Mouse (Mus musculus) hindbrain, postnatal 0 days (tissue): ENCODE measurements around the gene Fat3. TPM values are rescaled to one million over a fixed set of nuclear protein-coding genes. Genes with fewer than 3 reads are reported as not detected.

ENCODE experiments used
- ATAC-seq: fragments of 200-750 bp; cut with Nextera tagmentation; 2 replicates; pipeline ENCODE4 v1.8.0; 2017; ENCODE audit warnings: mild to moderate bottlenecking, moderate TSS enrichment, moderate library complexity
- DNase-seq: peaks from one replicate; pipeline ENCODE4 v3.0.0-alpha.2; 2015; ENCODE audit warnings: low spot score
- H3K27ac ChIP-seq: fragments of 300-500 bp; sonication (generic); 2 replicates; pipeline ENCODE4 v1.5.1; 2014; ENCODE audit warnings: mild to moderate bottlenecking
- H3K27me3 ChIP-seq: fragments of 300-500 bp; sonication (generic); 2 replicates; pipeline ENCODE4 v1.6.1; 2014; ENCODE audit warnings: low read length, mixed read lengths; ENCODE audit not compliant: insufficient read depth
- H3K36me3 ChIP-seq: fragments of 300-500 bp; sonication (generic); 2 replicates; pipeline ENCODE4 v1.6.1; 2014; ENCODE audit warnings: low read length, mixed read lengths; ENCODE audit not compliant: insufficient read depth
- H3K4me1 ChIP-seq: fragments of 300-500 bp; sonication (generic); 2 replicates; pipeline ENCODE4 v1.6.1; 2014; ENCODE audit warnings: antibody characterized with exemption, low read length, mixed read lengths; ENCODE audit not compliant: insufficient read depth
- H3K4me2 ChIP-seq: fragments of 300-500 bp; sonication (generic); 2 replicates; pipeline ENCODE4 v1.6.1; 2014; ENCODE audit warnings: low read depth, mild to moderate bottlenecking, low read length, moderate library complexity, mixed read lengths
- H3K4me3 ChIP-seq: fragments of 300-500 bp; sonication (generic); 2 replicates; pipeline ENCODE4 v1.5.1; 2014; ENCODE audit warnings: low read length
- H3K9ac ChIP-seq: fragments of 300-500 bp; sonication (generic); replicated peaks from 2 replicates; pipeline ENCODE4 v1.6.1; 2014; ENCODE audit warnings: mild to moderate bottlenecking, low read length, moderate library complexity, mixed read lengths
- H3K9me3 ChIP-seq: fragments of 300-500 bp; sonication (generic); 2 replicates; pipeline ENCODE4 v1.6.1; 2016; ENCODE audit warnings: low read length, mixed read lengths
- CTCF ChIP-seq: IDR thresholded peaks from 2 replicates; pipeline ENCODE4 v1.5.1; 2016; ENCODE audit warnings: antibody characterized with exemption, control low read depth, low read depth
- WGBS: fragments of 180-500 bp; shearing (Covaris S2); extraction: QIAGEN DNeasy Blood & Tissue Kit; methylation state at CpG from one replicate; pipeline ENCODE4 v1.1.7; 2014; 5-methylcytosine and 5-hydroxymethylcytosine counted together
- polyA plus RNA-seq: library from polyadenylated mRNA; unstranded; fragments of >200 nt; fragmentation: Nextera tagmentation; extraction: Ambion mirVana; gene quantifications from 2 replicates; pipeline ENCODE4 v1.2.1, GENCODE M21; 2015
- total RNA-seq: library from RNA; depleted of rRNA; stranded (reverse); fragments of >200 nt; gene quantifications from 2 replicates; pipeline ENCODE4 v1.2.3, GENCODE M21; 2014

Fat3 gene
- total and polyA plus RNA-seq, 2 experiments from 2014 or later = 4.7 to 36.4 TPM

DNA sequence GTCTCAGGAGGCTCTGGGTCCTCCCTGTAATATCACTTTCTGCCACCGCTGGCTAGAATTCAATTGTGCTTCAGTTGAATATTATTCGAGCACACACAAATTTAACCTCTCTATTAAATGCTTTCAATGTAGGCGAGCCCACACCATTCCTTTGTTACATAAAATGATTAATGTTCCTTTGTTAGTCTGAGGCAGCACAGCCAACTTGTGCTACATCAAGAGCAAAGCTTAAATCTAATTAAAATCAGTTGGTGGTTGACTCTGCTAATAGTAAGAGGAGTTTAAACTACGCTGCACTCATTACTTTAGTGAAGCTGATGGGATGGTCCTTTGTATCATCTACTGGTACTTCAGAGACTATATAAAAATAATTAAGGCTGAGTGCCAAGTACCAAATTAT lies 506.9 kb downstream of the Fat3 start:
- H3K27me3 ChIP-seq = no peaks in the 10 kb centered on the region
- H3K4me2 ChIP-seq = no peak overlapping the region
- H3K4me1 ChIP-seq = no peaks in the 10 kb centered on the region
- WGBS = 51% methylated on average over 4 of the region's 4 CpGs
- no peak for TF ChIP-seq CTCF
- DNase-seq = peak; percentile 11
- peaks cover 6% of the 10 kb centered on the region for H3K36me3 ChIP-seq
- no peak overlapping the region for H3K27ac ChIP-seq
- no peaks in the 10 kb centered on the region for H3K9me3 ChIP-seq
- 0 out of 2 replicates have a peak, but pooled peaks have one; percentile 12 for ATAC-seq
- H3K9ac ChIP-seq = no peak overlapping the region
- no peak overlapping the region for H3K4me3 ChIP-seq

- H3K9ac ChIP-seq = no peak overlapping the region
- no peak for TF ChIP-seq CTCF
- no peak overlapping the region for H3K4me3 ChIP-seq
- peak; percentile 18 for DNase-seq
- ATAC-seq = no peak
- H3K27me3 ChIP-seq = no peaks in the 10 kb centered on the region
- H3K27ac ChIP-seq = no peak overlapping the region
- H3K9me3 ChIP-seq = no peaks in the 10 kb centered on the region
- 47% methylated on average over 7 of the region's 7 CpGs for WGBS
- H3K4me2 ChIP-seq = no peak overlapping the region
- no peaks in the 10 kb centered on the region for H3K4me1 ChIP-seq
- H3K36me3 ChIP-seq = no peaks in the 10 kb centered on the region; the same call in 1 of the 2 replicates
Observed at GRCm38 (mm10) chr9:15992158-15992846, 508.8 kb downstream of the Fat3 start.

DNA sequence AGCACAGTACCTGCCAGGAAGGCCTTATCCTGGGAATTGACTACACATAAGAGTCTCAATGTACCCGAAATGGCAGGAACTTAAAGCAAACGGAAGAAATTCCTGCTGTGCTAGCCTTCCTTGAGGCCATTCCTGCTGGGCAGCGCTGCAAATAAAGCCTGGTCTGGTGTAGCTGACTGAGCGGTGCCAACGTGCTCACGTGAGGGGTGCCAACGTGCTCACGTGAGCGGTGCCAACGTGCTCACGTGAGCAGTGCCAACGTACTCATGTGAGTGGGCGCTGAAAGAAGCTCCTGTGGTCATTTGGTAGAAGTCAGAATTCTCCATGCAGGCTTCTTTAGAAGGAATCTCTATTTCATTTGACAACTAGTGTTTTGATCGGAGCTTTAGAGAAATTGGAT lies 522.8 kb downstream of the Fat3 start:
- DNase-seq (peak; percentile 30), ATAC-seq (peak; percentile 75)
- Histone ChIP-seq H3K27ac (no peak overlapping the region), H3K9me3 (no peaks in the 10 kb centered on the region), H3K4me1 (no peaks in the 10 kb centered on the region), H3K4me3 (no peak overlapping the region), H3K27me3 (no peaks in the 10 kb centered on the region), H3K4me2 (peak overlapping the region; percentile 13; the same call in 1 of the 2 replicates), H3K36me3 (no peaks in the 10 kb centered on the region), H3K9ac (no peak overlapping the region)
- no peak for TF ChIP-seq CTCF
- WGBS = 57% methylated on average over 14 of the region's 14 CpGs

DNA sequence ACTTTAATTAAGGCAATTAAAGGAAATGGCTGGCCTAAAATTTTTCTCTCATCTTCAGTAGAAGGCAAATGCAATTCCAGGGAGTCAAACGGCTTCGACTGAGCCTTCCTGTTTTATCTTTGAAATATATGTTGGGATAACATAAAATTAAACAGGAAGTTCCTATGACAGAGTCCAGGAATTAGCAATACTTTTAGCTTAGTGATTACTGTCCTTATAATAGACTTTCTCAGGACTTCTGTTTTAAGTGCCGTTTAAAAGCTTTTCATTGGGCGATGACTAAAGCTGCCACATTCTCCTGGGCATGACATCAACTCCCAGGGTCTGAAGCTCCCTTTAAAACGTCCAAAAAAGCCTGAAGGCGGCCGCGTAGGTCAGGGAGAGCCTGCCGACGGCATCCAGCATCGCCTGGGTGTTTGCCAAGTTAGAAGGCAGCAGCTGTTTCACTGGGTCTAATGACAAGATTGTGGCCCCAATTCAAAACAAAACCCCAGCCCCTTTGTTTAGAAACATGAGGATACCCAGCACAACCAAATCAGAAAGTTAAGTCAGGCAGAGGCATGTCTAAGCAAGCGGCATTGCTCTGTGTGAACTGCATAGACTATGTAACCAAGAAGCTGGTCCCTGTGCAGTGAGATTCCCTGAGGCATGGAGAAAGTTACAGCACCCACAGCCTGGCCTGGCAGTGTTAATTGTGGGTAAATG lies 524.0 kb downstream of the Fat3 start:
- Histone ChIP-seq H3K27me3 (no peaks in the 10 kb centered on the region), H3K4me1 (no peaks in the 10 kb centered on the region), H3K36me3 (no peaks in the 10 kb centered on the region), H3K9me3 (no peaks in the 10 kb centered on the region), H3K27ac (no peak overlapping the region), H3K4me3 (no peak overlapping the region), H3K9ac (no peak overlapping the region), H3K4me2 (no peak overlapping the region)
- DNase-seq (peak; percentile 73), ATAC-seq (peak; percentile 55; the same call in 1 of the 2 replicates)
- WGBS = 30% methylated on average over 12 of the region's 12 CpGs
- TF ChIP-seq CTCF = no peak

DNA sequence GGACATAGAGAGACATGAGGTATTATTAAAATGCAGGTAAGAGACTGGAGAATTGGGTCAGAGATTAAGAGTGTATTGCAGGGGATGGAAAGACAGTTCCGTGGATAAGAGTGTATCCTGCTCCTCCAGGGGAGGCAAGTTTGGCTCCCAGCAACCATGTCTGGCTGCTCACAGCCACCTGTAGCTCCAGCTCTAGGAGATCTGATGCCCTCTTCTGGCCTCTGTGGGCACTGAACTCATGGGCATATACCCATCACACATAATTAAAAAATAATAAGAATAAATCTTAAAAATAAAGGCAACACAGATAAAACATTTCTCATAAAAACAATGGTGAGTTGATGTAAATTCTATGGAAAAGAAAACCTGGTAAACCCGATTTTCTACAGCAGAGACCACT lies 525.1 kb downstream of the Fat3 start:
- Histone ChIP-seq H3K9me3 (no peaks in the 10 kb centered on the region), H3K27me3 (no peaks in the 10 kb centered on the region), H3K9ac (no peak overlapping the region), H3K36me3 (no peaks in the 10 kb centered on the region), H3K4me3 (no peak overlapping the region), H3K4me1 (no peaks in the 10 kb centered on the region), H3K4me2 (no peak overlapping the region), H3K27ac (no peak overlapping the region)
- no peak for ATAC-seq
- DNase-seq = no peak
- WGBS = 83% methylated on average over 2 of the region's 2 CpGs
- TF ChIP-seq CTCF = no peak

DNA sequence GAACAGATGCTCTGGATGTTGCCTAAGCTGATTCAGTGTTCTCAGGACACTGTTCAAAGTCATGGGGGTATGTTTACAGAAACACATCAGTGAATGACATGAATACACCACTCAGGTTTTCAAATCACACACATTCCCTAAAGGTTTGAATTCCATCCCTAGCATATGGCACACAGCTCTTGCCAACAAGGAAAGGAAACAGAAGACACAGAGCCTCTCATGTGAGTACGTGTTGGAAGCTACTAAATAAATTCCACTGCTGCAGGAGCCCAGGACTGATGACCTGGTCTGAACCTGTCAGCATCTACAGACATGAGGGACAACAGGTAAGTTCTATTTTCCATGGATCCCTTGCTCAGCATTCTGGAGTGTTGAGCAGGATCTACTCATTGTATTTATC lies 528.9 kb downstream of the Fat3 start:
- H3K27ac ChIP-seq = no peak overlapping the region
- no peaks in the 10 kb centered on the region for H3K9me3 ChIP-seq
- no peaks in the 10 kb centered on the region for H3K4me1 ChIP-seq
- no peaks in the 10 kb centered on the region for H3K36me3 ChIP-seq
- DNase-seq = no peak
- no peak overlapping the region for H3K4me2 ChIP-seq
- no peak overlapping the region for H3K9ac ChIP-seq
- H3K27me3 ChIP-seq = no peaks in the 10 kb centered on the region
- ATAC-seq = no peak
- WGBS = 50% methylated on average over 1 of the region's 1 CpGs
- TF ChIP-seq CTCF = no peak
- no peak overlapping the region for H3K4me3 ChIP-seq

DNA sequence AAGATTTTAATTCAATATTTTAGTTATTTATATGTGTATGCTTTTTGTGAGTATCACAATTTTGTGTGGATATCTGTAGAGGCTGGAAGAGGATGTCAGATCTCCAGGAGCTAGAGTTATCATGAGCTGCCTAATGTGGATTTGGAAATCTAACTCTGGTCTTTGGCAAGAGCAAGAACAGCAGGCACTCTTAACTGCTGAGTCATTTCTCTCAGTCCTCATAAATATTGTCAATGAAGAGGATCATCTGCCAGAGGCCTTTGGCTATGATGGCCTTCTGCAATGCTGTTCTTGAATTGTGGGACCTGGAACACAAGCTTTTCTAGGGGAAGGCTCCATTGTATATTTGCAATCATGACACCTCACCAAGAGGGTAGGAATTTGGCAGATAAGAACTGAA lies 529.7 kb downstream of the Fat3 start:
- DNase-seq = no peak
- no peak overlapping the region for H3K4me3 ChIP-seq
- no peak for TF ChIP-seq CTCF
- no peak overlapping the region for H3K4me2 ChIP-seq
- H3K36me3 ChIP-seq = no peaks in the 10 kb centered on the region
- no peaks in the 10 kb centered on the region for H3K27me3 ChIP-seq
- no peaks in the 10 kb centered on the region for H3K4me1 ChIP-seq
- no peak overlapping the region for H3K9ac ChIP-seq
- no peaks in the 10 kb centered on the region for H3K9me3 ChIP-seq
- H3K27ac ChIP-seq = no peak overlapping the region
- no peak for ATAC-seq
